Mouse (Mus musculus): ENCODE results near the gene Thrb. TPM values are rescaled to one million over a fixed set of nuclear protein-coding genes. Genes with fewer than 3 reads are reported as not detected.

Gene Thrb
- polyA plus RNA-seq, 1 experiment from 2014 or later, result 1.3 TPM

GRCm38 (mm10) chr14:18021726-18022125, 361.7 kb downstream of the Thrb start:
- Histone ChIP-seq H3K36me3 (no peaks in the 10 kb centered on the region), H3K9me3 (no peaks in the 10 kb centered on the region), H3K4me1 (no peaks in the 10 kb centered on the region), H3K9ac (replicated peaks) (no peak overlapping the region), H3K4me2 (replicated peaks) (no peak overlapping the region), H3K27me3 (no peaks in the 10 kb centered on the region), H3K27ac (replicated peaks) (no peak overlapping the region), H3K4me3 (no peak overlapping the region)
- no peak for ATAC-seq (ENCODE audit: low FRiP score, low read depth)
- WGBS, result 72% methylated on average over 2 of the region's 2 CpGs

- H3K9me3 ChIP-seq, result no peaks in the 10 kb centered on the region
- no peak overlapping the region for H3K9ac ChIP-seq (replicated peaks)
- H3K4me3 ChIP-seq, result no peak overlapping the region
- H3K27ac ChIP-seq (replicated peaks), result no peak overlapping the region
- H3K36me3 ChIP-seq, result no peaks in the 10 kb centered on the region
- H3K4me2 ChIP-seq (replicated peaks), result no peak overlapping the region
- no peaks in the 10 kb centered on the region for H3K4me1 ChIP-seq
- ATAC-seq (ENCODE audit: low FRiP score, low read depth), result no peak
- H3K27me3 ChIP-seq, result no peaks in the 10 kb centered on the region
Measured at GRCm38 (mm10) chr14:18022351-18022750, 362.3 kb downstream of the Thrb start.

DNA sequence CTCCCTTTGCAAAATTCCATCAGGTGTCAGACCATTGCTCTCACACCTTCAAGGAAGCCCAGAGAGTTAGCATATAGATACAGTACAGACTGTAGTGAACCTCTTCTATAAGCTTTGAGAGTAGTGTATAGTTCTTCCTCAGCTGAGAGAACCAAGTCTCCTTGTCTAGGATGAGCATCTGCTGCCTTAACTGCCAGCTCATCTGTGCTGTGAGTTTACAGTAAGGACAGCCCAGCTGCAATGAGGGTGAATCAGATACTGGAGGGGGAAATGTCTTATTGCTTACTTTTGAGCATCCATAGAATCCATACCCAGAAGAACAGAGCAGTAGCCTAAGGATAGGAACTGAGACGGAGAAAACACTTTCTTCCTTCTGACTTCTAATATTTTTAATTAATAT, 367.8 kb downstream of the Thrb start:
- no peaks in the 10 kb centered on the region for H3K36me3 ChIP-seq
- no peaks in the 10 kb centered on the region for H3K4me1 ChIP-seq
- H3K9ac ChIP-seq (replicated peaks), result no peak overlapping the region
- no peaks in the 10 kb centered on the region for H3K9me3 ChIP-seq
- no peak overlapping the region for H3K27ac ChIP-seq (replicated peaks)
- H3K27me3 ChIP-seq, result no peaks in the 10 kb centered on the region
- 82% methylated on average over 1 of the region's 1 CpGs for WGBS
- ATAC-seq (ENCODE audit: low FRiP score, low read depth), result no peak
- no peak overlapping the region for H3K4me2 ChIP-seq (replicated peaks)
- no peak overlapping the region for H3K4me3 ChIP-seq

DNA sequence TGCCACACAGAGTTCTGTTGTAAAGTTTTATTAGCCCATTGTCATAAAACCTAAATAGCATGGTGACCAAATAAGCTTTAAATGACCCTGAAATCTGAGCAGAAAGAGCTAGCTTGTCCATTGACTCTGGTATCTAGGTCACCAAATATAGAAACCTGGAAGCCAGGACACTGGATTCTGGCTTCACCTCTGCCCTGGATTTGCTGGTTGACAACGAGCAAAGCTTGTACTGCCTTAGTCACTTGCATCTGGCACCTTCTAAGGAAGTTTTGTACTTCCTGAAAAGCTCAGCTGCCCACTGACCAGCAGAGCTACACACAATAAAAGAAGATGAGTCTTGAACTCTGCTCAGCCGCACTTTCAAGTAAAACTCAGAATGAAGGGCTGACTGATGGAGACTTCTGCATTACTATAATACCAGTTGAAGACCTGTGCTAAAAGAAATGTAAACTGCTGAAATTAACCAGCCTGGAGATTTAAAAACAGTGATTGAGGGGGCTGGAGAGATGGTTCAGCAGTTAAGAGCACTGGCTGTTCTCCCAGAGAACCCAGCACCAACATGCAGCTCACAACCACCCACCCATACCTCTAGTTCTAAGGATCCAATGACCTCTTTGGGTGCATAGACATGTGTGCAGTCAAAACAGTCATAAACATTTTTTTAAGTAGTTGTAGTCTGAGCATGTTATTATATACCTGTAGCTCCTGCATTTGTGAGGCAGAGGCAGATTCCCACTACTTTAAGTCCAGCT, 369.3 kb downstream of the Thrb start:
- 77% methylated on average over 2 of the region's 2 CpGs for WGBS
- Histone ChIP-seq H3K4me2 (replicated peaks) (no peak overlapping the region), H3K27ac (replicated peaks) (no peak overlapping the region), H3K4me1 (no peaks in the 10 kb centered on the region), H3K4me3 (no peak overlapping the region), H3K27me3 (no peaks in the 10 kb centered on the region), H3K36me3 (no peaks in the 10 kb centered on the region), H3K9me3 (no peaks in the 10 kb centered on the region), H3K9ac (replicated peaks) (no peak overlapping the region)
- ATAC-seq (ENCODE audit: low FRiP score, low read depth), result no peak

- H3K4me3 ChIP-seq, result no peak overlapping the region
- no peaks in the 10 kb centered on the region for H3K36me3 ChIP-seq
- H3K4me2 ChIP-seq (replicated peaks), result no peak overlapping the region
- H3K9me3 ChIP-seq, result no peaks in the 10 kb centered on the region
- no peak overlapping the region for H3K9ac ChIP-seq (replicated peaks)
- no peaks in the 10 kb centered on the region for H3K4me1 ChIP-seq
- WGBS, result 76% methylated on average over 3 of the region's 3 CpGs
- H3K27me3 ChIP-seq, result no peaks in the 10 kb centered on the region
- no peak overlapping the region for H3K27ac ChIP-seq (replicated peaks)
- no peak for ATAC-seq (ENCODE audit: low FRiP score, low read depth)
Measured at GRCm38 (mm10) chr14:18031941-18032340, 371.9 kb downstream of the Thrb start.

- no peaks in the 10 kb centered on the region for H3K4me1 ChIP-seq
- no peak overlapping the region for H3K9ac ChIP-seq (replicated peaks)
- no peak overlapping the region for H3K4me2 ChIP-seq (replicated peaks)
- no peak for ATAC-seq (ENCODE audit: low FRiP score, low read depth)
- no peaks in the 10 kb centered on the region for H3K9me3 ChIP-seq
- 77% methylated on average over 5 of the region's 5 CpGs for WGBS
- H3K36me3 ChIP-seq, result no peaks in the 10 kb centered on the region
- no peak overlapping the region for H3K4me3 ChIP-seq
- H3K27me3 ChIP-seq, result no peaks in the 10 kb centered on the region
- H3K27ac ChIP-seq (replicated peaks), result no peak overlapping the region
Measured at GRCm38 (mm10) chr14:18036573-18036972, 376.5 kb downstream of the Thrb start.

DNA sequence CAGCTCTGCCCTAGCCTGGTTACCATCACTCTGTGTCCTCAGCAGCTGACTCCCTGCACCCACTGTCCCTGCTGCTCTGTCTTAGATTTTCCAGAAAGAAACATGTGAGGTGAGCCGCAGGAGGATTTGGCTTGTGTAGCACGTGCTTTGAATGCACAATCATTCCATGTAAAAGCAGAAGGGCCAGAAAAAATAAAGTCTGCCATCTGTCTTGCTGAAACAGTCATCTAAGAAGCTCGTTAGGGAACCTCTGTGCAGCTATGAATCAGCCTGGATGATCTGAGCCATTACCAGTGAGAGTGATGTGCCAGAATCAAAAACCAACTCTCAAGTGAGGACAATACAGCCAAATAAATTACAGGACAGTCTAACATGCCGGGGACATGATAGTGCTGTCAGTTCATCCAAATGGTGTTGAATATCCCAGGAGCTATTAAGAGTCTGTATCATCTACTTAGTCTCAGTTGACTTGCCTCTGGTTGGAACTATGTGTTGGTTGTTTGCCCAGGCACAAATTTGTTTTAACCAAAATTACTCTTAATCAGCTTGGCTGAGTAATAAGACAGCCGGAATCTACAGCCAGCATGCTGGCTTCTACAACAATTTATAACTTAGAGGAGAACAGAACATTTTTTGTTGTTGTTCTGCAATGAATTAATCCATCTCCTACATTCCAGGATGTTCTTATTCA, 402.2 kb downstream of the Thrb start:
- H3K9ac ChIP-seq (replicated peaks), result no peak overlapping the region
- ATAC-seq (ENCODE audit: low FRiP score, low read depth), result no peak
- H3K9me3 ChIP-seq, result no peaks in the 10 kb centered on the region; the same call in 1 of the 2 replicates
- no peak overlapping the region for H3K4me3 ChIP-seq
- no peaks in the 10 kb centered on the region for H3K4me1 ChIP-seq
- 76% methylated on average over 5 of the region's 5 CpGs for WGBS
- H3K27ac ChIP-seq (replicated peaks), result no peak overlapping the region
- no peak overlapping the region for H3K4me2 ChIP-seq (replicated peaks)
- no peaks in the 10 kb centered on the region for H3K27me3 ChIP-seq
- H3K36me3 ChIP-seq, result no peaks in the 10 kb centered on the region

Data from midbrain, embryonic 12.5 days (tissue).